Mouse (Mus musculus) midbrain, postnatal 0 days (tissue): ENCODE measurements around the gene Rab3gap2. TPM values are rescaled to one million over a fixed set of nuclear protein-coding genes. Genes with fewer than 3 reads are reported as not detected.
A peak's percentile ranks its signal among the peaks of the same experiment; 100 is the strongest.

Experiments used
- ATAC-seq: fragments of 200-750 bp; cut with Nextera tagmentation; 2 replicates; pipeline ENCODE4 v1.8.0; 2017; ENCODE audit warnings: moderate number of reproducible peaks, mild to moderate bottlenecking, moderate TSS enrichment, moderate library complexity; ENCODE audit not compliant: low FRiP score
- DNase-seq: peaks from one replicate; pipeline ENCODE4 v3.0.0-alpha.2; 2015; ENCODE audit warnings: low spot score
- H3K27ac ChIP-seq: fragments of 300-500 bp; sonication (generic); 2 replicates; pipeline ENCODE4 v1.5.1; 2014; ENCODE audit warnings: low read depth, mild to moderate bottlenecking, low read length, mixed read lengths
- H3K27me3 ChIP-seq: fragments of 300-500 bp; sonication (generic); 2 replicates; pipeline ENCODE4 v1.6.1; 2014; ENCODE audit warnings: low read length, control low read depth, mixed read lengths; ENCODE audit not compliant: insufficient read depth
- H3K36me3 ChIP-seq: fragments of 300-500 bp; sonication (generic); 2 replicates; pipeline ENCODE4 v1.6.1; 2014; ENCODE audit warnings: low read length, control low read depth, mixed read lengths; ENCODE audit not compliant: insufficient read depth
- H3K4me1 ChIP-seq: fragments of 300-500 bp; sonication (generic); 2 replicates; pipeline ENCODE4 v1.6.1; 2014; ENCODE audit warnings: mild to moderate bottlenecking, control low read depth, antibody characterized with exemption, low read length, mixed read lengths; ENCODE audit not compliant: insufficient read depth
- H3K4me2 ChIP-seq: fragments of 300-500 bp; sonication (generic); 2 replicates; pipeline ENCODE4 v1.6.1; 2014; ENCODE audit warnings: low read depth, mild to moderate bottlenecking, low read length, mixed read lengths; ENCODE audit not compliant: poor library complexity, severe bottlenecking
- H3K4me3 ChIP-seq: fragments of 300-500 bp; sonication (generic); 2 replicates; pipeline ENCODE4 v1.5.1; 2014; ENCODE audit warnings: low read depth, mild to moderate bottlenecking, low read length, moderate library complexity
- H3K9ac ChIP-seq: fragments of 300-500 bp; sonication (generic); replicated peaks from 2 replicates; pipeline ENCODE4 v1.6.1; 2014; ENCODE audit warnings: mild to moderate bottlenecking, low read length, moderate library complexity, mixed read lengths; ENCODE audit not compliant: poor library complexity, severe bottlenecking
- H3K9me3 ChIP-seq: fragments of 300-500 bp; sonication (generic); 2 replicates; pipeline ENCODE4 v1.6.1; 2016; ENCODE audit warnings: low read length, control low read depth
- CTCF ChIP-seq: IDR thresholded peaks from 2 replicates; pipeline ENCODE4 v1.5.1; 2016; ENCODE audit warnings: antibody characterized with exemption, mild to moderate bottlenecking
- WGBS: fragments of 180-500 bp; shearing (Covaris S2); extraction: QIAGEN DNeasy Blood & Tissue Kit; methylation state at CpG from one replicate; pipeline ENCODE4 v1.1.7; 2014; 5-methylcytosine and 5-hydroxymethylcytosine counted together
- microRNA counts: library from miRNA; unstranded; fragments of <30 nt; microRNA quantifications from one replicate; lab custom pipeline; 2015
- microRNA-seq: library from miRNA; unstranded; fragments of <30 nt; microRNA quantifications from one replicate; pipeline ENCODE4, GENCODE M21; 2016; ENCODE audit warnings: borderline number of aligned reads
- polyA plus RNA-seq: library from polyadenylated mRNA; unstranded; fragments of >200 nt; fragmentation: Nextera tagmentation; extraction: Ambion mirVana; gene quantifications from 2 replicates; pipeline ENCODE4 v1.2.1, GENCODE M21; 2015
- total RNA-seq: library from RNA; depleted of rRNA; stranded (reverse); fragments of >200 nt; gene quantifications from 2 replicates; pipeline ENCODE4 v1.2.3, GENCODE M21; 2014; rRNA removed

Gene Rab3gap2
- total and polyA plus RNA-seq, 2 experiments from 2014 or later = 20.2 to 29.8 TPM

GRCm38 (mm10) chr1:185331983-185332430, 128.1 kb downstream of the Rab3gap2 start, which contains the start of gene Bpnt1:
Bpnt1 (plus strand) TSS chr1:185332149.
- TF ChIP-seq CTCF = no peak
- Histone ChIP-seq H3K4me3 (peak within 1 kb of the TSS; percentile 57), H3K27ac (peak within 1 kb of the TSS; percentile 67), H3K9ac (peak within 1 kb of the TSS; percentile 59), H3K36me3 (peaks cover 2% of the 10 kb centered on the region; the same call in 1 of the 2 replicates), H3K27me3 (no peaks in the 10 kb centered on the region), H3K4me1 (peaks cover 9% of the 10 kb centered on the region), H3K4me2 (peak within 1 kb of the TSS; percentile 62), H3K9me3 (no peaks in the 10 kb centered on the region)
- ATAC-seq (peak; percentile 87), DNase-seq (peak; percentile 95)
- WGBS = 0% methylated on average over 32 of the region's 32 CpGs

- DNase-seq = no peak
Measured at GRCm38 (mm10) chr1:185333651-185334050, 129.7 kb downstream of the Rab3gap2 start.

DNA sequence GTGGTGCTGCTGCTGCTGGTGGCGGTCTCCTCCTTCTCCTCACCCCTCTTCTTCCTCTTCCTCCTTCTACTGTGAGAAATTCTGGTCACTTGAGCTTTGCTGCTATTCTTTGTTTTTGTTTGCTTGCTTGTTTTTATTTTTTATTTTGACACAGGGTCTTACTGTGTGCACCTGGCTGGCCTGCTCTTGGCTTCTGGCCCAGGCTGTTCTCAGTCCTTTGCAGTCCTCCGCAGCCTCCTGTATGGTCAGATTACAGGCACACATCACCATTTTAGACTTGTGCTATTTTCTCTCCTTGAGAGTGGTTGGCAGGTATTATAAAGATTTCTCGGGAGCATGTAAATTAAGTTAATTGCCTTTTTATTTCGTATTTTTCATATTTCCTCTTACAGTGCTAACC, 130.2 kb downstream of the Rab3gap2 start:
- H3K4me3 ChIP-seq = no peak overlapping the region
- WGBS = 81% methylated on average over 4 of the region's 4 CpGs
- TF ChIP-seq CTCF = no peak

More at GRCm38 (mm10) chr1:185333651-185334050, 129.7 kb downstream of the Rab3gap2 start:
- H3K9me3 ChIP-seq = no peaks in the 10 kb centered on the region
- H3K9ac ChIP-seq = no peak overlapping the region
- WGBS = 87% methylated on average over 5 of the region's 5 CpGs
- H3K4me1 ChIP-seq = peaks cover 9% of the 10 kb centered on the region
- TF ChIP-seq CTCF = no peak
- no peaks in the 10 kb centered on the region for H3K27me3 ChIP-seq
- no peak overlapping the region for H3K27ac ChIP-seq
- H3K4me3 ChIP-seq = no peak overlapping the region
- peaks cover 4% of the 10 kb centered on the region for H3K36me3 ChIP-seq
- no peak for ATAC-seq
- H3K4me2 ChIP-seq = no peak overlapping the region

GRCm38 (mm10) chr1:185335231-185335765, 131.4 kb downstream of the Rab3gap2 start:
- ATAC-seq (no peak), DNase-seq (no peak)
- Histone ChIP-seq H3K9me3 (no peaks in the 10 kb centered on the region), H3K4me3 (no peak overlapping the region), H3K4me2 (no peak overlapping the region), H3K27ac (no peak overlapping the region), H3K9ac (no peak overlapping the region), H3K4me1 (peaks cover 2% of the 10 kb centered on the region; the same call in 1 of the 2 replicates), H3K36me3 (peaks cover 8% of the 10 kb centered on the region), H3K27me3 (no peaks in the 10 kb centered on the region)
- 64% methylated on average over 6 of the region's 6 CpGs for WGBS
- TF ChIP-seq CTCF = no peak

More for the DNA sequence above, 130.2 kb downstream of the Rab3gap2 start:
- H3K27ac ChIP-seq = no peak overlapping the region
- H3K9me3 ChIP-seq = no peaks in the 10 kb centered on the region
- no peak for ATAC-seq
- H3K4me1 ChIP-seq = peaks cover 9% of the 10 kb centered on the region
- peaks cover 6% of the 10 kb centered on the region for H3K36me3 ChIP-seq
- H3K27me3 ChIP-seq = no peaks in the 10 kb centered on the region
- H3K9ac ChIP-seq = no peak overlapping the region
- H3K4me2 ChIP-seq = no peak overlapping the region
- DNase-seq = no peak

MicroRNAs encoded within 50 kb of the gene (microRNA counts, 519-probe panel; counts per million panel counts)
- microRNA mmu-miR-194 (lab: Ali Mortazavi, UCI) (2,067 counts per million, percentile 65 among the panel's probes with 10 or more counts), microRNA mmu-miR-664 (lab: Ali Mortazavi, UCI) (1,803 counts per million, percentile 63 among the panel's probes with 10 or more counts)

Small RNA genes lying within 50 kb of the gene (microRNA-seq; reads per million reads assigned to microRNA genes)
- 2.0 reads per million for gene Mir194-1
- 1.7 reads per million for gene Mir215
- 29.8 reads per million, percentile 32 among the genes with 10 or more reads in this experiment for gene Mir664

Other genes starting within 250 kb of the Rab3gap2 start
- 69.1 and 73.0 TPM in 2 replicates for gene Mark1, start 204.5 kb upstream of the Rab3gap2 start, total RNA-seq
- gene Mark1, start 204.5 kb upstream of the Rab3gap2 start, polyA plus RNA-seq = 12.1 and 13.0 TPM in 2 replicates
- 37.1 and 40.5 TPM in 2 replicates for gene Iars2, start 125.3 kb downstream of the Rab3gap2 start, total RNA-seq
- 15.9 TPM in 2 replicates for gene Iars2, start 125.3 kb downstream of the Rab3gap2 start, polyA plus RNA-seq
- 78.2 and 91.7 TPM in 2 replicates for gene Bpnt1, start 128.0 kb downstream of the Rab3gap2 start, total RNA-seq
- gene Bpnt1, start 128.0 kb downstream of the Rab3gap2 start, polyA plus RNA-seq = 64.9 and 68.8 TPM in 2 replicates
- 71.7 and 94.7 TPM in 2 replicates for gene Eprs, start 158.9 kb downstream of the Rab3gap2 start, total RNA-seq
- gene Eprs, start 158.9 kb downstream of the Rab3gap2 start, polyA plus RNA-seq = 109 and 119 TPM in 2 replicates